Mouse (Mus musculus) gonadal fat pad, adult 2 months (tissue): Measurements from ENCODE around the gene Carhsp1. TPM values are rescaled to one million over a fixed set of nuclear protein-coding genes. Genes with fewer than 3 reads are reported as not detected.

Source experiments
- DNase-seq: peaks from one replicate; pipeline ENCODE4 v3.0.0-alpha.2; 2012; ENCODE audit warnings: low read depth
- polyA plus RNA-seq: library from polyadenylated mRNA; depleted of rRNA; stranded (reverse); fragments of >200 nt; gene quantifications from 2 replicates; pipeline ENCODE4 v1.2.3, GENCODE M21; 2012; rRNA removed

Carhsp1 gene
- polyA plus RNA-seq = 74.0 and 101 TPM in 2 replicates

DNA sequence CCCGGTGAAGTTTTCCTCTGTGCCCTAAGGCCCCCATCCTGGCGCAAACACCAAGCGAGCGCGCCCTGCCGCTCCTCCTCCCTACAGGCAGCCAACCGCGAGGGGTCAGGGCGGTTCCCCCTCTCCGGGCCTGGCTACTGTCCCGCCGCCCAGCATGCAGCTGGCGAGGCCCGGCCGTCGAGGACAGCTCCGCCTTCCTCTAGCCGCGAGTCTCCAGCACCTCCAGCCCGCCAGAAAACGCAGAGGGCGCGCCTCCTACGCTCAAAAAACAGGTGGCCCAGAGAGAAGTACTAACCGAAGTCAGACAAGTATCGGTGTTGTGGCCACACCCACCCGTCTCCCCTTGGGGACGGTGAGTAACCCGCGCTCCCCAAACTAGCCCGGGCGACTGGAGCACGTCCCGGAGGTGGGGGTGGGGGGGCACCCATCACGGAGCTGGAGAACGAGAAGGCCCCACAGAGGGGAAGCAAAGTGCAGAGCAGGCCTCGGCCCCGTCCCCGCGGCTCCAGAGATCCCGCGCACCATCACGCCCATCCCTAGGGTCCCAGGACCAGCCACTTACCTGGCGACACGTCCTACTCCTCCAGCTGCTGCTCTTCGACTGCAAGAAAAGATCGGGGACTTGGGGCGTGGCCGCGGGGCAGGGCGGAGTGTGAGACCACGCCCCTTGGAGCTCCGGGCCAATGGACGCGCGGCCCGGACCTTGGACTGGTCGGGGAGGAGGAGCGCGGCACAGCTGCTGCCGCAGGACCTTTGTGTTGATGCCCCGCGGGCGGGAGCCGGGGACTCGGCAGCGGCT is at the start of gene Carhsp1:
Gene Carhsp1 (minus strand): TSS at position 605 of the 799 bp plus-strand sequence.
- no peak for DNase-seq

DNA sequence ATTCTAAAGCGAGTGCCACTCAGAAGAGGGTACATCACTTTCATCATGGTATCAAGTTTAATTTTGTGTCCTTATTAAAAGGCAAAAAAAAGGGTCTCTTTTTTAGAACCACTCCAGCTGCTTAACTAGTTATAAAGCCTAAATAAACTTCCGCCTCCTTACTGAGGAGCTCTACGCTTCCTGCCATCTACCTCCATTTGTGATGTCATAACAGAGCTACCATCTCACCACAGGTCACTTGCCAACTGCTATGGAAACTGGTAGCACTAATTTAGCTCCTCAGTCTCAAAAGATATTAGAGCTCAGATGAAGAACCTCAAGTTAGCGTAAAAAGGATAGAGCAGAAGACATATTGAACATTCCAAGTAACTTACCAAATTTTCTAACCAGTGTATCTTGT is 48.5 kb upstream of the Carhsp1 start:
- no peak for DNase-seq

DNA sequence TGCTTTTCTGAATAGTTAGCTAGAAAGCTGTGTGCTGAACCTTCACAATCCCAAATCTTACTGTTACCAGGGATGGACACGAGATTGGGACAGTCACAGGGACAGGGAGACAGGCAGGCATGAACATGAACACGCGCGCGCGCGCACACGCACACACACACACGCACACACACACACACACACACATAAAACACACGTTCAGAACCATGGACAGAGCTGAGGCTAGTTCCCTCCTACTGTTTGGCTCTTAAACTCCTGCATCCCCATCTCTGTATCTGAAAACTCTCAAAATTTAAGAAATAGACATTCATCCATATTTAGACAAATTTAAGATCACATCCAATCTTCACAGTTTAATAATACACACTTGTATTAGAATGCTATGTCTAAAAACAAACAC is 45.8 kb upstream of the Carhsp1 start:
- DNase-seq = no peak

- DNase-seq = no peak
These were observed 44.3 kb upstream of the Carhsp1 start for GRCm38 (mm10) chr16:8716300-8716699.

GRCm38 (mm10) chr16:8715513-8716080 is 43.6 kb upstream of the Carhsp1 start:
- no peak for DNase-seq

- no peak for DNase-seq
These were observed 42.9 kb upstream of the Carhsp1 start for GRCm38 (mm10) chr16:8714851-8715250.

DNA sequence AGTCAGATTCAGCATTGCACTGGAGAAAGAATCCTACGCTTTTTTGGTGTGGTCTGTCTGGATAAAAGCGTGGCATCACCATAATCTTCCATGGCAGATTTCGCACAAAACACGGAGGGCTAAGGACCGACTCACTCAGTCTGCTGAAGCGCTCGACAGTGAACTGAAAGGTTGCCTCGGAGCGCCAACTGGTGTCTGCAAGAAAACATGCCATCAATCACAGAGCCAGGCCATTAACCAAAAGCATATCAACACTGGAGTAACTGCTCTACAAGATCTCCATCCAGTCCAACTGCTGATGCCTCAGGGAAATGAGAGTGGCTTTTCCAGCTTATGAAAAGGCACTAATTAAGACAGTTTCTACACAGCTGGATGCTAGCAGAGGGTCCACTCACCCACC is 40.0 kb upstream of the Carhsp1 start:
- no peak for DNase-seq

GRCm38 (mm10) chr16:8700586-8700985 is 28.6 kb upstream of the Carhsp1 start:
- DNase-seq = no peak

DNA sequence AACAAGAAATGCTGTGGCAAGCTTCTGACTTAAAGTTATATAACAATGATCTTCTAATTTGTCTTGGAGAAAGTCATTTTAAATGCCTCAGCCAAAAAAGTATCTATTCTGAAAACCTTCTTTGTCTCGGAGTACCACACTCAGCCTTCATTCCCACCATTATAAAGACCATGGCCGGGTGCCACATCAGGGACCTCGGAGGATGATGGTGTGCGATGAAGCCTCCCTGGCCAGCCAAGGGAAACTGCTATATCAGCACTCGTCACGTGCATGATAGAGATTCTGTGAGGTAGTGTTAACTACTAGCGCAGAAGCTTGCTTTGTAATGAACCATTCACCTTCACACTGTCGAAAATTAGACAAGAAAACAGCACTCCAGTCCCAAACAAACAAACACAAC is 27.6 kb upstream of the Carhsp1 start:
- no peak for DNase-seq

DNA sequence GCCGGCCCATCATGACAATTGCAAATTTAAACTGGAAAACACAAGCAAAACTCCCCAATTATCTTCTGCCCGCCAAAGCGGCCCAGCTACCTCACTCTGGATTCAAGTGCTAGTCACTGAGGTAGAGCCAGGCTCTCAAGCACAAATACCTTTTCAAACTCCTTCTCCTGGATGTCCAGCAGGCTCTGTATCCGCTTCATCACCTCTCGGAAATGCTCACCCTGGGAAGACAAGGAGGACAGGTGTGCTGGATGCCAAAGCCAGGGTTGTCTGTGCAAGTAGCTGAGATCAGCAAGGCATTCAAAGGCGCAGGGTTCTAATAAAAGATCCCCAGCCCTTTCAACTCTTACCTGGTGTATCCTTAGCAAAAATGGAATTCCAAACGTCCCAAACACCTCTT is 19.3 kb upstream of the Carhsp1 start:
- no peak for DNase-seq

GRCm38 (mm10) chr16:8689979-8690656 is 18.2 kb upstream of the Carhsp1 start:
- DNase-seq = no peak

- DNase-seq = no peak
These were observed 15.7 kb upstream of the Carhsp1 start for GRCm38 (mm10) chr16:8687559-8688112.

DNA sequence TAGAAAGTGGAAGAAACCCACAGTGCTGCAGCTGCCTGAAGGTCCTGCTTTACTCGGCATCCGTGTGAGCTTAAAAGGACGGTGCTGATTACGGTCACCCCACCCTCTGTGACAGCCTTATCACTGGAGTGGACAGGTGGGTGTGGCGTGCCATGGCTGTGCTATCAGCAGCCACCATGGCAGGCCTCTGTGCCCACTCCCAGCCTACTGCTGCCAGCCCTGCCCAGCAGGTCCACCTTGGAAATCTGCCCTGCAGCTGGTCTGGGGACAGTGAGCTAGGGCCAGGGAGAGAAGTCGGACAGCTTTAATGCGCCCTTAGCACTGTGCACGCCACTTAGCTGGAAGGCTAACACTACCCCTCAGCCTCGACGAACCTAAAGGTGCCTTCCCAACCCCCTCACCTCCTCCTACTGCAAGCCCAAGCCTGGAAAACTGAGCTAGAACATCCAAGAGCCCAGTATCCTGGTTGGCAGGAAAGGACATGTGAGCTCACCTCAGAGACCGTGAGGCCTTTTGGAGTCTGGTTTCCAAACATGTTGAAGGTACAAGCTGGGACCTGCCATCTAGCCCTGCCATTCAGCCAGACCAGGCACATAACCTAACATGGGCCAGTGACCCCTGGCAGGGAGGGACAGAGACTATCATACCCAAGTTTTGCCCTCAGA is 15.0 kb upstream of the Carhsp1 start:
- no peak for DNase-seq

- no peak for DNase-seq
These were observed 14.3 kb upstream of the Carhsp1 start for GRCm38 (mm10) chr16:8686121-8686870.

DNA sequence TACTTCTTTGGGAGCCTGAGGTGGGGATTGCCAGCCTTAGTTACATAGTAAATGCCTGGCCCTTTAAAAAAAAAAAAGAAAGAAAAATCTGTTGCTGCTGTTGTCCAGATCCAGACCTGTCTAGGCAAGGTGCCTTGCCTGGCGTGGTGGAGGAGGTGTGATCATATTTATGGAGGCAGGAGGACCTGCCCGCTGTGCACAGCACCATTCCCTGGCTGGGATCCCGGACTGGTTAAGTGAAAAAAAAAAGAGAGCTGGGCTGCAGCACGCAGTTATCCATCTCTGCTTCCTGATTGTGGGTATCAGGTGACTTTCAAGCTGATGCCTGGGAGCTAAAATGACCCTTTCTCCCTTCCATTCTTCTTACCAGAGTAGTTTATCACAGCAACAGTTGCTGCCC is 13.1 kb upstream of the Carhsp1 start:
- no peak for DNase-seq

- no peak for DNase-seq
These were observed 8.5 kb upstream of the Carhsp1 start, which contains the start of gene Gm5767 for GRCm38 (mm10) chr16:8680470-8680869. TSS of gene Gm5767 (plus strand) at chr16:8680770.

- DNase-seq = peak; percentile 62
These were observed 7.8 kb upstream of the Carhsp1 start for GRCm38 (mm10) chr16:8679780-8680179.

DNA sequence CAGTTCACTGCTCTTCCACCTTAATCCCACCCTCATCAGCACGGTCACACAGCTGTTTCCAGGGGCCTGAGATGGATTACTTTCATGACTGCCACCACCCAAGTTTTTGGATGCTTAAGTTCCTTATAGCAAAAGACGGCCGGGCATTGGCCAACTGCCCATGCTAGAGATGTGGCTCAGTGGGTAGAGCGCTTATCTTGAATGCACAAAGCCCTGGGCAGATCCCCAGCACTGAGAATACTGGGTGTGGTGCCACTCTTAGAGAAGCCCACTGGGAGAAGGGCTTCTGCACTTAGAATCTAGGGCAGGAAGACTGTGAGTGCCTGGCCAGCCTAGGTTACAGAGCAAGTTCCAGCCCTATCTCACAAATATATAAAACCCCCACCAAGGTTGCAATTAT is 6.7 kb upstream of the Carhsp1 start:
- DNase-seq = no peak

DNA sequence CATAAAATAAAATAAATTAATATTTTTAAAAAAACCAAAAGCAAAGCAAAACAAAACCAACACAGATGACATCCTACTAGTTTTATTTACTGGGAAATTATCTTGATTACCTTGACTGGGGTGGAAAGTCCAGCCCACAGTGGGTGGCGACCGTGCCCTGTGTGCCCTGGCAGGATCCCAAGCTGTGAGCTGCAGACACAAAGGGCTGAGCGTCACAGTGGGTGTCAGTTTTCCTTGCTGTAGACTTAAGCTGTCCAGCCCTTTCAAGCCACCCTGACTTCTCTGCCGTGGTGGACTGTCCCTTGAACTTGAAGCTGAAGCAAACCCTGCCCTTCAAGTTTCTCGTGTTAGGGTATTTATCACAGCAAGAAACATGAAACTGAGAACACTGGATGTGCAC is 6.1 kb upstream of the Carhsp1 start:
- no peak for DNase-seq

GRCm38 (mm10) chr16:8676800-8677199 is 4.8 kb upstream of the Carhsp1 start:
- DNase-seq = no peak

DNA sequence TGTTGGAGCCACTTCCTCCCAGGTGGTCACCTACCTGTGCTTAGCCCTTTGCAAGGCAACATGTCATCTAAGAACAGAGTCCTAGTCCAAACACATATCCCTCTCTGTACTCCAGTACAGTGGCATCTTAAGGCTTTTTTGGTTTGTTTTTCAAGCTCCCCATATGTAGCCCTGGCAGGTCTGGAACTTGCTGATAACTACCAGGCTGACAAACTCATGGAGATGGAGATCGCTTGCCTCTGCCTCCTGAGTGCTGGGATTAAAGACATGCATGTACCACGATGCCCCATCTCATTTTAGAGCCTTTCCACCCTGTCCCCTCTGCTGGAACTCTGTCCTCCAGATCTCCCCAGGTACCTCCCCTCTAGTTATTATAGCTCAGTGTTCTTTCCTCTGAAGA is 4.3 kb upstream of the Carhsp1 start:
- no peak for DNase-seq
